Mouse (Mus musculus) heart, postnatal 4 days (tissue): ENCODE results near the gene Rfwd3. TPM values are rescaled to one million over a fixed set of nuclear protein-coding genes. Genes with fewer than 3 reads are reported as not detected.
"Not testable (repeated sequence)": the region's sequence is repeated elsewhere in the genome, so short reads cannot be mapped to it uniquely, and the experiment has no call there.

Experiments used
- DNase-seq: peaks from one replicate; pipeline ENCODE4 v3.0.0; 2021
- total RNA-seq, 2 experiments: library from RNA; stranded (reverse); gene quantifications; 2 replicates each; pipeline ENCODE4 v1.2.3; 2021

Rfwd3 gene
- total RNA-seq, 2 experiments from 2014 or later = 28.4 to 30.5 TPM

DNA sequence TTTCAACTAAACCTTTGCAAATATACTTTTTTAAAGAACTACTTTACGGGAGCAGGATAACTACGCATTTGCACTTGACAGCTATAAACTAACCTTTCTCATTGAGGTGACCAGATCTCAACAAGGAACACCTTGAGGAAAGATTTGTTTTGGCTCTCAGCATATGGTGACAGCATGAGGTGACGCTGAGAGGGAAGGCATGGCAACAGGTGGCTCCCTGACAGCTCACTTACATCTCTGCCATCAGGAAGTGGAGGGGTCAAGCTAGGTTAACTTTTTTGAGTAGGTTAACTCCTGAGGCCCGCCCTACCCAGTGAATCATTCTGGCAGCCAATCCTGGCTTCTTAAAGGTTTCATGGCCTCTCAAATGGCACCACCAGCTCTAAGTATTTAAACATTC, 14.4 kb downstream of the Rfwd3 start:
- DNase-seq = no peak

DNA sequence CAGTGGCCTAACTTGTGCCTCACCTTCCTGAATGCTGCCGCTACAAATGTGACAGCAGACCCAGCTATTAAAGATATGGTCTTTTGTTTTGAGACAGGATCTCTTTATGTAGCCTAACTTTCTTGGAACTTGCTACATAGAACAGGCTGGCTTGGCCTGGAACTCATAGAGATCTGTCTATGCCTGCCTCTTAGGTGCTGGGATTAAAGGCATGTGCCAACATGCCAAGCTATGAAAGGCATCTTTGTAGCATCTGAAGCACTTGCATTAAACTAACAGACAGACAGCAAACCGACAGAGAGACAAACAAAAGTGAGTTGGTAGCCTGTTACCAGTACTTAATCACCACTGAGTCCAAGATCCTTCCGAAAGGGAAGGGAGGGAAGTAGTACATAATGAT, 17.9 kb downstream of the Rfwd3 start:
- no peak for DNase-seq

DNA sequence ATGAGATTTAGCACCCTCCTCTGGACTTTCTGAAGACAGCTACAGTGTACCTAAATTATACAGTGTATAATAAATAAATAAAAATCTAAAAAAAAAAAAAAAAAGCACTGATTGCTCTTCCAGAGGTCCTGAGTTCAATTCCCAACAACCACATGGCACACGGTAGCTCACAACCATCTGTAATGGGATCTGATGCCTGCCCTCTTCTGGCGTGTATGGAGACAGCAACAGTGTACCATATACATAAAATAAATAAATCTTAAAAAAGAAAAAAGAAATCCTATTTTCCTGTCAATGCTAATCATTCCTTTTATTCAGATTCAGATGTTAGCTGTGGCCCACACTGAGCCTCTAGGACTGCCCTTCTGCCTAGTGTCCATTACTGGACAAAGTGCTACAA, 31.7 kb downstream of the Rfwd3 start:
- no peak for DNase-seq

DNA sequence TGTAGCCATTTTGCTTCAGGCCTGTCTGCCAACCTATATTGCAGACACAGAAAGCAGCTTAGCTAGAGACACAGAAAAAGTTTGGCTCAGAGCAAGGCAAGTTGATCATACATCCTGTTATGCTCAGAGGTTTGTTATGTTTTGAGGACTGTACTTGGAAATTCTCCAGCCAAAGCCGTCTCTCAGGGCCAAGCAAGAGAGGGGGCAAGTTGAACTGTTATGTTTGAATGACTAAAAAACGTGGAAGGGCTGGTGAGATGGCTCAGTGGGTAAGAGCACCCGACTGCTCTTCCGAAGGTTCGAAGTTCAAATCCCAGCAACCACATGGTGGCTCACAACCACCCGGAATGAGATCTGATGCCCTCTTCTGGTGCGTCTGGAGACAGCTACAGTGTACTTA, 33.9 kb downstream of the Rfwd3 start:
- not testable (repeated sequence) for DNase-seq

DNA sequence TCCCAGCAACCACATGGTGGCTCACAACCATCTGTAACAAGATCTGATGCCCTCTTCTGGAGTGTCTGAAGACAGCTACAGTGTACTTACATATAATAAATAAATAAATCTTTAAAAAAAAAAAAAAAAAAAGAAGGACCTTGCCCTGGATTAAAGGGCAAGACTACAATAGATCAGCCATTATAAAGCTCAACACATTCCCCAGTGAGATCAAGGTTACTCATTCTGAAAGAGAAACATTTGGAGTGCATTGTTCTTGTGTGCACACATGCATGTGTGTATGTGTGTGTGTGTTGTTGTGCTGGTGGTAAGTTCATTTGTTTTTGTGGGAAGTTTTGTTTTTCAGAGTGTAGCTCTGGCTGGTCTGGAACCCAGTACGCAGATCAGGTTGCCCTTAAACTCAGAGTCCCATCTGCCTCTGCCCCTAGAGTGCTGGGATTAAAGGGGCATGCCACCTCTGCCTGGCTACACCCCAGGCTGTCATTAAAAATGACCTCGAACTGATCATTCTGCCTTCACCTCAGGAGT, 35.3 kb downstream of the Rfwd3 start:
- DNase-seq = no peak

DNA sequence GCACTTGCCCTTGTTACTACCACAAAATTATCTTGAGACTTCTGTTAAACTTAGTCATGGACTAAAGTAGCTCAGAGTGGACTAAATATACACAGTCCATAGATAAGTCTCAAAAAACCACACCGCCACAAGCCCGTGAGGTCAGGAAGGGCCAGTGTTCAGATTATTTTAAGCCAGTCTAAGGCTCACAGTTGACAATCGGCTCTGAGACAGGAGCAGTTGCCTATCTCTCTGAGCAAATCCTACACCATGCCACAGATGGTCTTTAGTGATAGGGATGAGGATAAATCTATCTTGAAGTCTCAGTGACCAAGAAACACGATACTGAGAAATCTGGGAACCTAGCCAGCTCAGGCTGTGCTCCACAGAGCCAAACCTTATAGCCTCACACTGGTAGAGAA, 38.0 kb downstream of the Rfwd3 start:
- DNase-seq = peak; percentile 37

DNA sequence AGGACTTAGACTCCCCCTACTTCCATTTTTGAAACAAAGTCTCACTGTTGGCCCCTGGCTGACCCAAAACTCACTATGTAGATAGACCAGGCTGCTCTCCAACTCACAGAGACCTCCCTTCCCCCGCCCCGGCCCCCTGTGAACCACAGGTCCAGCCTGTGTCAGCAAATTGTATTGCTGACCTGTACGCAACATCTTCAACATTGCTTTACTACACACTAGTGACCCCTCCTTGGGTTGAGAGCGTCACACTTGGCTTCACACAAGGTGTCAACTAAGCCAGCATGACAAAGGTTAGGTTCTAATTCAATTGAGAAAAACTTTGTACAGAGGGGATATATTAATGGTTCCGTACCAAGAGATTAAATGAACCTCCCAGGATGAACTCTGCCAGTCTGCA, 39.8 kb downstream of the Rfwd3 start:
- DNase-seq = no peak

DNA sequence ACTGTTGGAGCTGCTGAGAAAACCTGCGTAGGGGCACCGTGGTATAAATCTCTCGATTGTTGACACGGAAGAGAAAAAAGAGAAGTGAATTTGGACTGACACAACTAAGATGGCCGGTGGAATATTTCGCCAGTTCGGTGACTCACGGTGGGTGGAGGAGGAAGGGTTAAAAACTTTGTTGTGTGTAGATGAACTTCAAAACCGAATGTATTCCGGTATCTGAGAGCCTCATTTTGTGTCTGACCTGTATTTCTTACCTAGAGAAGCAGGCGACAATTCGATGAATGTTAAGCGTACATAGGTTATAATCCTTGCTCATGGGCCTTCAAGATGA, 40.6 kb downstream of the Rfwd3 start:
- no peak for DNase-seq

DNA sequence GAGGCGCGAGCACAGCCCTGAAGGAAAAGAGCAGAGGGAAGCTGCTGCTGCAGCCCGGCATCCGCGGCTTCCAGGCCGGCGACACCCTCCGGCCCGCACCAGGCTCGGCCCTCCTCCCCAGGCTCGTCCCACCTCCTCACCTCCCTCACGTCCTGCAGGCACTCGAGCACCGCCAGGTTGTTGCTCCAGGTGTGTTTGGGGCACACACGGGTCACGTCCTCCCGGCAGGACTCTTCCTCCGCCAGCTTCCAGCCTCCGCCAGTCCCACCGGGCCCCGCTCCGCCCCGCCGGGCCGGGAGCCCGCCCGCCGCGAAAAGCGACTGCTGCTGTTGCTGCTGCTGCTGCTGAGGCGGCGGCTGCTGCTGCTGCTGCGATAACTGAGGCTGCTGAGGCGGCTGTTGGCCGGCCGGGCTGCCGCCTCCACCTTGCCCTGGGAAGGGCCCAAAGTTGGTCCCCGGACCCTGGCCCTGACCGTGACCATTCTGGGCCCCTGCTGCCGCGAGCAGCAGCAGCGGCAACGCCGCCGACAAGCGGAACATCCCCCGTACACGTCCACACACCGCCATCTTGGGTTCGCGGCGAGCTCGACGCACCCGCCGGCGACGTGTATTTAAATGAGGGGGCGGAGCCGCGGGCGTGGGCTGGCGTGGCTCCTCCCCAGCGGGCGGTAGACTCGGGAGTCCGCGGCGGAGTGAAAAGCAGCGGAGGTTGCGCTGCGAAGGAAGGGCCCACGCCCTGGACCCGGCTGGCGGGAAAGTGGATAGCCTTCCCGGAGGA, 41.2 kb downstream of the Rfwd3 start, which contains the start of gene Glg1:
Gene Glg1 (minus strand): TSS at position 586 of the 777 bp plus-strand sequence.
- DNase-seq = peak; percentile 97

DNA sequence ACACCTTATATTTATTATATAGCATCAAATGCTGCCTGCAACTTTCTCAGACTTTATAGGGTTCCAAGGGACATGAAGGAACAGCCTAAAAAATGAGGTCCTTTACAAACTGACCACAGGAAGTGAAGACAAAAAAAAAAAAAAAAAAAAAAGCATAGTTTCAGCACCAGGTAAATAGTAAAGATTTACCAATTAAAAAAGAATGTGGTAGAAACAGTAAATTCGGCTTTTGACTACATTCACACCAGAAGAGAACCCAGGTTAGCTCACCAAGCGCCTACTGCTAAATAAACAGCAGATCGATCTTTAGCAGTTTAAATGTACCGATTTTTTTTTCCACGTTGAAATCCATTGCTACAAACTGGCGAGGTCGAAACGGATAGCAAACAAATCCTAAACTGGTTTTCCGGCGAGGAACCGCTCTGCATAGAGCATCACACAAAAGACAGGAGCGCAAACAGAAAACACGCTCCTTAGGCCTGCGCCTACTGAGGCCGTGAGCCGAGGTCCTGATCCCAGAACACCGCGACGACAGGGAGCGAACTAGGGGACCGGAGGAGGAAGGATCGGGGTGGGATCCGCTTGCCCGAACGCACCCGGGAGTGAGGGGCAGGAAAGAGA, 41.9 kb downstream of the Rfwd3 start:
- no peak for DNase-seq

DNA sequence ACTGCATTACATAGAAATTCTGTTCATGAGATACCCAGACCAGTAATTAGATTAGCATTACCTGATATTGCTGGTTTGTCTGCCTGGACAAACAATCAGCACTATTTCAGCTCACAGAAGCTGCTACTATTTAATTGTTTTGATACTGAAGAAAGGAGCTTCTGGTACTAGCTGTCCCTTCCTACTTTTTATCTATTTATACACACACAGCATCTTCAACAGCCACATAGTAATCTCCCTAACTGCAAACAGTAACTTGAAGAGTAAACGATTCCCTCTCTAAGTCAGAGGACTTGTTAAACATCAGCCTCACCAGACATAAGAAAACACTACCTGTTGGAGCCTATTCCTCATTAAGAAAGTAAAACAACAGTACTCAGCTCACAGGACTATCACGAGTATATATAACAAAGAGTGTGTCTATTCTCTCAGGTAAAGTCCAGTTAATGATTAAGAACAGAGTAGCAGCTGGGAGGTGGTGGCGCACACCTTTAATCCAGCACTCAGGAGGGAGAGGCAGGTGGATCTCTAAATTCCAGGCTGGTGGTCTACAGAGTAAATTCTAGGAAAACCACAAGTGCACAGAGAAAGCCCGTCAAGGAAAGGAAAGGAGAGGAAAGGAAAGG, 47.4 kb downstream of the Rfwd3 start:
- no peak for DNase-seq

DNA sequence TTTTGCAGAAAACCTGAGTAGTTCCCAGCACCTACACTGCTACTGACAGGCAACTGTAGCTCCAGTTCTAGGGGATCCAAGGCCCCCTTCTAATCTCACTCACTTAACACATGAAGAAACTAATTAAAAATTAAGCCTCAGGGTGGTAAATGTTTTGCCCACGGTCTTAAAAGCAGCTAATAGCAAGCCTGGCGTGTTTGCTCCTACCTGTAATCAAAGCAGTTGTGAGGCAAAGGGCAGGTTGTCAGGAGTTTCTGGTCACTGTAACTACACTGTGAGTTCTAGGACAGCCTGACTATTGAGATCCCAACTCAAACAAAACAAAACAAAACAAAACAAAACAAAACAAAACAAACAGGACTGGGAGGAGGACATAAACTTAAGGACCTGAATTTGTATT, 49.9 kb downstream of the Rfwd3 start:
- no peak for DNase-seq

DNA sequence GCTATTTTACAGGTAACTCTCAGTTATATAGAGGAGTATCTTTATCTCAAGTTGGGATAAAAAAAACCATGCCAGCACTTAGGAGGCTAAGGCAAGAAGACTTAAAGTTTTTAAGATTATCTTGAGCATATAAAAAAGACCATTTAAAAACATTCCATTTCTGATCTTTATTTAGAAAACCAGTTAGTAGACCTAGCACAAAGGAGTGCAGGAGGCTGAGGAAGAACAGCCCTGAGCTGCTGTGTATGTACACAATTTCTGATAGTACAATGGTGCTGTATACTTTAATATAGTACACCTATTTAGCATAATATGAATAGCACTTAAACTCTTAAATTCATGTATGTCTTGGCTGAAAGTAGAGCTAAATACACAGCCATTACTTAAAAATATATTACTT, 51.9 kb downstream of the Rfwd3 start:
- no peak for DNase-seq

DNA sequence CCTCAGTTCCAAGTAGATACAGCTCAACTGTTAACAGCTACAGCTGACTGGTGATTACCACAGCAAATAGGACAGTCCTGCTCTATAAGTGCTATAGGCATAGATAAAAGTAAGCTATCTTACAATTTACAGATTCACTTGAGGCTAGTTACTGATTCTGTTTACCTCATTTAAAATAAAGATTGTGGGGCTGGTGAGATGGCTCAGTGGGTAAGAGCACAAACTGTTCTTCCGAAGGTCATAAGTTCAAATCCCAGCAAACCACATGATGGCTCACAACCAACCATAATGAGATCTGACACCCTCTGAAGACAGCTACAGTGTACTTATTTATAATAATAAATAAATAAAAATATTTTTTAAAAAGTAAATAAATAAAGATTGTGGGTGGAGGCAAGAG, 53.2 kb downstream of the Rfwd3 start:
- DNase-seq = not testable (repeated sequence)

DNA sequence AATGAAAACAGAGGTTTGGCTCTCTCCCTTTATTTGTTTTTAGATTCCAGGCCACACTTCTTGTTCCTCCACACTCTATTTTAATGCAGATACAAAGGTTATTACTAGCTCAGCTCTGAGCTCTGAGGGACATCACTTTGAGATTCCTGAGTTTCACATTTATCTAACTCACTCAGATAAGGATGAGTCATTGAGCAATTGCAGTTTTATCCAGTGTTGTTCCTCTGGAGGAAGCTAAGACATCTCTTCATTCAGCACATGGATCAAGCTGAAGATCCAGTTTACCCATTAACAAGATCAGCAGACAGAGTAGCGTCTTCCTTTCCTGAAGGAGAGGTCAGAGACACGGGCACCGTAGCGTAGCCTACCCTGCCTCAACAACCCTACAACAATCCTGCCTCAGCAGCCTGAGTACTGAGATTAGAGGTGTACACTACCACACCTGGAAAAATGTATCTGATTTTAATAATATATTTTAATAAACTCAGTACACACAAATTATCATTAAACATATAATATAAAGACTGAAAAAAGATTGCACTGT, 53.7 kb downstream of the Rfwd3 start:
- no peak for DNase-seq

DNA sequence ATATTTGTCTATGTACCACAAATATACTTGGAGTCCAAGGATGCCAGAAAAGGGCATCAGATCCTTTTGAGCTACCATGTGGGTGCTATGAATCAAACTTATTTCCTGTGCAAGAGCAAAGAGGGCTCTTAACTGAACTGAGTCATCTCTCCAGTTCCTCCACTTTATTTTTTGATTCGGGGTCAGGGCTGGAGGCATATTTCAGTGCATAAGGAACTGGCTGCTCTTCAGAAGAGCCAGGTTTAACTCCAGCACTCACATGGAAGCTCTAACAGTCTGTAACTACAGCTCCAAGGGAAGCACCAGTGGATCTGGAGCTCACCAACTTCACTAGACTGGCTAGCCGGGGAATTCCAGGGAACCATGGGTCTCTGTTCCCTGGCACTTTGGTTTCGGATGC, 62.7 kb downstream of the Rfwd3 start:
- no peak for DNase-seq

DNA sequence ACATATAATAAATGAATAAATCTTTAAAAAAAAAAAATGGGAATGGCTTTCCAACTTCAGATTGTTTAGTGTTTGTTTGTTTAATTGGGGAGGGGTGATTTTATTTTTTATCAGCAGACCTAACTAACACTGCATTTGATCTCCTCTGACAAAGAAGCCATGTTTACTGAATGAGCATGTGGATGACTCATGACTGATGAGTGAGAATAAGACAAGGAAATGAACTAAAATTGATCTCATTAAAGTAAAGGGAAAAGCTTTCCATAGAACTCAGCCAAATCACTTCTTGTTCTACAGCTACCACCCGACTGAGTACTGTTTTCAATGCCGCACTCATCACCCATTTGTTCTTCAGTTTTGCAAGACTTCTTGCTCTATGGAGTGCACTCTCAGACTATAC, 66.3 kb downstream of the Rfwd3 start:
- no peak for DNase-seq

DNA sequence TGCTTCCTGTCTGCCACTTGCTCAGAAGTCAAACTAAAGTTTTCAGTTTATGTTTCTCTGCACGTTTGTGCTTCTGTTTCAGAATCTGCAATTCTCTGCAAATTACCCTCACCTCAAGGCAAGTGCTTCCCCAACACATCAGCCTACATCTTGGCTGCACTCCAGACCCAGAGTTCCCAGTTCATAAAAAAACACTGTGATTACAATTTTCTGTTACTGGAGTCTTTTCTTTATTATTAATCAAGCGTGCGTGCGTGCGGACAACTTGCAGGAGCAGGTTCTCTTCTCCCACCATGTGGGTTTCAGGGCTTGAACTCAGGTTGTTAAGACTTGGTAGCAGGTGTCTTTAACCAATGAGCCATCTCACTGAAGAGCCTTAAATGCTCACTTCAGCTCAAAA, 75.9 kb downstream of the Rfwd3 start:
- DNase-seq = peak; percentile 9

Other genes starting within 250 kb of the Rfwd3 start
- not detected for gene Exosc6, start 243.9 kb downstream of the Rfwd3 start, total RNA-seq
- gene Clec18a, start 207.8 kb downstream of the Rfwd3 start, total RNA-seq = not detected
- 10 to 100 TPM; 51.7 to 54.3 TPM for gene Pdpr, start 205.6 kb downstream of the Rfwd3 start, total RNA-seq
- gene Glg1, start 41.0 kb downstream of the Rfwd3 start, total RNA-seq = 100 to 1,000 TPM; 107 TPM
- 1 to 10 TPM; 4.3 to 4.7 TPM for gene Mlkl, start 38.0 kb upstream of the Rfwd3 start, total RNA-seq
- under 1 TPM; 0.17 to 0.52 TPM for gene Fa2h, start 93.6 kb upstream of the Rfwd3 start, total RNA-seq
- 1 to 10 TPM; 8.5 to 9.0 TPM for gene Wdr59, start 221.9 kb upstream of the Rfwd3 start, total RNA-seq
- gene Znrf1, start 235.9 kb upstream of the Rfwd3 start, total RNA-seq = 10 to 100 TPM; 60.1 to 60.5 TPM